Mouse (Mus musculus) forebrain, embryonic 16.5 days (tissue): ENCODE measurements at regions not wholly inside any gene's neighbourhood (a gene's known extent, or its start where the extent isn't known, plus 50 kb on each side); places are given as distances from the start of the nearest gene placed in this dataset.
A peak's percentile ranks its signal among the peaks of the same experiment; 100 is the strongest.

Experiments used
- ATAC-seq: fragments of 200-750 bp; cut with Nextera tagmentation; 2 replicates; pipeline ENCODE4 v1.8.0; 2017; ENCODE audit warnings: mild to moderate bottlenecking, moderate library complexity
- H3K27ac ChIP-seq: fragments of 300-500 bp; sonication (generic); 2 replicates; pipeline ENCODE4 v1.5.1; 2014; ENCODE audit warnings: low read length, control low read depth
- H3K27me3 ChIP-seq: fragments of 300-500 bp; sonication (generic); replicated peaks from 2 replicates; pipeline ENCODE4 v1.6.1; 2014; ENCODE audit warnings: low read length; ENCODE audit not compliant: control insufficient read depth, insufficient read depth
- H3K36me3 ChIP-seq: fragments of 300-500 bp; sonication (generic); 2 replicates; pipeline ENCODE4 v1.6.1; 2014; ENCODE audit not compliant: control insufficient read depth, insufficient read depth
- H3K4me1 ChIP-seq: fragments of 300-500 bp; sonication (generic); replicated peaks from 2 replicates; pipeline ENCODE4 v1.6.1; 2014; ENCODE audit warnings: low read length; ENCODE audit not compliant: control insufficient read depth, insufficient read depth
- H3K4me2 ChIP-seq: fragments of 300-500 bp; sonication (generic); 2 replicates; pipeline ENCODE4 v1.6.1; 2014; ENCODE audit warnings: mild to moderate bottlenecking, low read length, control low read depth
- H3K4me3 ChIP-seq: fragments of 300-500 bp; sonication (generic); replicated peaks from 2 replicates; pipeline ENCODE4 v1.5.1; 2014; ENCODE audit warnings: mild to moderate bottlenecking, low read length, control low read depth
- H3K9ac ChIP-seq: fragments of 300-500 bp; sonication (generic); replicated peaks from 2 replicates; pipeline ENCODE4 v1.6.1; 2014; ENCODE audit warnings: low read depth, low read length, control low read depth
- H3K9me3 ChIP-seq: fragments of 300-500 bp; sonication (generic); 2 replicates; pipeline ENCODE4 v1.6.1; 2016; ENCODE audit warnings: low read length; ENCODE audit not compliant: control insufficient read depth
- WGBS: fragments of 180-500 bp; shearing (Covaris S2); extraction: QIAGEN DNeasy Blood & Tissue Kit; methylation state at CpG from one replicate; pipeline ENCODE4 v1.1.7; 2014; 5-methylcytosine and 5-hydroxymethylcytosine counted together

DNA sequence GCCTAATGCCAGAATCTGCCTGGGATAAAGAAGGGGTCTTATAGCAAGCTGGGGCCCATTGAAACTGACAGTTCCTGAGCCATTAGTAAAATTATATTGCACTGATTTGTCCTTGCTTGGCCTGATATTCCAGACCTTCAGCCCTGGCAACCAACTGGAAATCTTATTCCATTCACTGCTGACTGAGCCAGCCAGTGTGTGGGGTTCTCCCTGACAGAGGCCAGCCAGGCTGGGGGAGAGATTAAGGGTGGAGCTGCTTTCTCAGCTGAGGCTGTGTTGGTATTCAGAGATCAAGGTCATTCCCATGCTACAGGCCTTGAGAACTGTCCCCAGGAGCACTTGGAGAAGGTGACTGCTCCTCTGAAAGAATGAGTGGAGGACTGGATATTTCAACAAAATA lies 226.9 kb downstream of the Ar start:
- H3K36me3 ChIP-seq = no peaks in the 10 kb centered on the region
- H3K27ac ChIP-seq = no peak overlapping the region
- H3K27me3 ChIP-seq = no peaks in the 10 kb centered on the region
- H3K4me2 ChIP-seq = no peak overlapping the region
- H3K9me3 ChIP-seq = no peaks in the 10 kb centered on the region
- no peak for ATAC-seq
- no peaks in the 10 kb centered on the region for H3K4me1 ChIP-seq
- H3K4me3 ChIP-seq = no peak overlapping the region
- no peak overlapping the region for H3K9ac ChIP-seq

- Histone ChIP-seq H3K27me3 (no peaks in the 10 kb centered on the region), H3K9me3 (no peaks in the 10 kb centered on the region), H3K27ac (no peak overlapping the region), H3K4me2 (no peak overlapping the region), H3K4me3 (no peak overlapping the region), H3K9ac (no peak overlapping the region), H3K36me3 (no peaks in the 10 kb centered on the region), H3K4me1 (no peaks in the 10 kb centered on the region)
- ATAC-seq = no peak
- 53% methylated on average over 7 of the region's 7 CpGs for WGBS
Observed at GRCm38 (mm10) chrX:98380247-98380905, 231.8 kb downstream of the Ar start.

DNA sequence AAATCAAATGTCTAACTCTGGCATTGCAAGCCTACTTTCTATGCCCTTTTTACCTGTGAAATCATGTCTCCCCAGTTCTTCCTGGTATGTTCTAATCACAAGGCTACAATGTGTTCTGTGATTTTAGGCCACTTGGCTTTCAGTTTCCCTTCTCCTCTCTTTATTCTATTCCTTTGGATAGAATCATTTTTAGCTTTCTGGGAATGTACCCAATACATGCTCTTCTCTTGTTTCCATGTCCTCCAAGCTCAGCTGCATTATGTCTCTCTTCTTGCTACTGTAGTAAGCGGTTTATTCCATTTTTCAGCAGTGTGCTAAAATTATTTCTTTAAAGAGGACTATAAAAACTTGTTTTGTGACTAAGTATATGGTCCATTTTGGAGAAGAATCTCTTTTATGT lies 235.4 kb downstream of the Ar start:
- no peaks in the 10 kb centered on the region for H3K27me3 ChIP-seq
- no peaks in the 10 kb centered on the region for H3K9me3 ChIP-seq
- H3K36me3 ChIP-seq = no peaks in the 10 kb centered on the region
- no peak overlapping the region for H3K27ac ChIP-seq
- H3K9ac ChIP-seq = no peak overlapping the region
- H3K4me1 ChIP-seq = no peaks in the 10 kb centered on the region
- 96% methylated on average over 1 of the region's 1 CpGs for WGBS
- no peak overlapping the region for H3K4me3 ChIP-seq
- H3K4me2 ChIP-seq = no peak overlapping the region
- no peak for ATAC-seq

DNA sequence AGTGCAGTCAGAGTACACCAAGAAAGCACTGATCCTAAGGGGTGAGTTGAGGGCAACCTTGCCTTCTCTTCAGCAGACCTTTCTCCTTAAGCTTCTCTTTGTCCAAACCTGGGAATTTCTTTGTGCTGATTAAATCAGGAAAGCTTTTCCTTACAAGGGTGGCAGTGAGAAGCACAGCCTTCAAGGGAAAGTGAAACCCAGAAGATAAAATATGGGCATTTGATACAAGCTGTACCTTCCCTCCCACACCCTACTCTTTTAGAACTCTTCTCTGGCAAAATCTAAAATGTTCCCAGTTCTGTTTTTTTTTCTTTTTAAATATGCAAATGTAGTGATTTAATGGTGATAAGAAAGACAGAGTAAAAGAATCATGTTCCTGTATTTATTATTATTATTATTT lies 243.8 kb downstream of the Ar start:
- Histone ChIP-seq H3K4me3 (no peak overlapping the region), H3K9ac (no peak overlapping the region), H3K9me3 (no peaks in the 10 kb centered on the region), H3K27me3 (no peaks in the 10 kb centered on the region), H3K27ac (no peak overlapping the region), H3K36me3 (no peaks in the 10 kb centered on the region), H3K4me1 (no peaks in the 10 kb centered on the region), H3K4me2 (no peak overlapping the region)
- no peak for ATAC-seq

DNA sequence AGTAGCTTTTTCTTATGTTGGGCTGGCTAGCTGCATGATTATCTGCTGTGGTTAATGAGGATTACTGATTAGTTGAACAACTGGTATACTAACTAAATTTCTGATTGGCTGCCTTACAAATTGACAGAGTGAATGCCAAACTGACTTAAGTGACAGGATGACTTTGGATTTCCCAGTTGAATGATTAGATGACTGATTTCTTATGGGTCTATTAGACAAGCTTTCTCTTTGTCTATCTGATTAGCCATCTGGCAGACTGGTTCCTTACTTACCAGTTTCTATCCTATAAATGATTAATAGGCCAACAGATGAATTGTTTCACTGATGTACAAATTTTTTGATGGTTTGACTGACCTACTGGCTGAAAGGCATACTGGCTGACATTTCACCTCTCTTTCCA lies 260.5 kb downstream of the Ar start:
- no peak overlapping the region for H3K27ac ChIP-seq
- no peak overlapping the region for H3K9ac ChIP-seq
- H3K36me3 ChIP-seq = no peaks in the 10 kb centered on the region
- no peak for ATAC-seq
- H3K4me1 ChIP-seq = no peaks in the 10 kb centered on the region
- no peak overlapping the region for H3K4me3 ChIP-seq
- H3K27me3 ChIP-seq = no peaks in the 10 kb centered on the region
- H3K4me2 ChIP-seq = no peak overlapping the region
- no peaks in the 10 kb centered on the region for H3K9me3 ChIP-seq

DNA sequence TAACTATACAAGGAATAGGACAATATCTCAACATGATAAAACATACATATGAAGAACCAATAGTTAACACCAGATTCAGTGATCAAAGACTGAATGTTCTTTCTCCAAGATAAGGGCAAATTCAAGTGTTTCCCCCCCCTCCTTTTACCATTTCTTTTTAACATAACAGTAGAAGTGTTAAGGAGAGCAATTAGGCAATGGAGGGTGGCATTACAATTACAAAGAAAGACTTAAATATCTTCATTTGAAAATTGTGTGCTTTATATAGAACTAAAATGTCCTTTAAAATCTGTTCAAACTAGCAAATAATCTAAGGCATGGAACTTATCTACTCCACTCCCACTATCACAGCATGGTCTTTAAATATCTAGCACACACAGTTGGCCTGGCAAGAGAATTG lies 270.9 kb downstream of the Ar start:
- Histone ChIP-seq H3K4me2 (no peak overlapping the region), H3K36me3 (no peaks in the 10 kb centered on the region), H3K27me3 (no peaks in the 10 kb centered on the region), H3K4me1 (no peaks in the 10 kb centered on the region), H3K4me3 (no peak overlapping the region), H3K27ac (no peak overlapping the region), H3K9ac (no peak overlapping the region), H3K9me3 (no peaks in the 10 kb centered on the region)
- no peak for ATAC-seq

GRCm38 (mm10) chrX:98452026-98452425 lies 303.5 kb downstream of the Ar start:
- H3K4me1 ChIP-seq = no peaks in the 10 kb centered on the region
- 72% methylated on average over 2 of the region's 2 CpGs for whole genome bisulfite sequencing
- peak; percentile 78 for ATAC-seq

GRCm38 (mm10) chrX:98476473-98477254 lies 328.1 kb downstream of the Ar start:
- H3K4me3 ChIP-seq = no peak overlapping the region

More at GRCm38 (mm10) chrX:98452026-98452425, 303.5 kb downstream of the Ar start:
- H3K36me3 ChIP-seq = no peaks in the 10 kb centered on the region
- no peaks in the 10 kb centered on the region for H3K9me3 ChIP-seq
- no peaks in the 10 kb centered on the region for H3K27me3 ChIP-seq
- no peak overlapping the region for H3K4me3 ChIP-seq
- H3K9ac ChIP-seq = no peak overlapping the region
- no peak overlapping the region for H3K4me2 ChIP-seq
- H3K27ac ChIP-seq = no peak overlapping the region

More at GRCm38 (mm10) chrX:98476473-98477254, 328.1 kb downstream of the Ar start:
- ATAC-seq = no peak
- no peaks in the 10 kb centered on the region for H3K9me3 ChIP-seq
- H3K27ac ChIP-seq = no peak overlapping the region
- no peak overlapping the region for H3K9ac ChIP-seq
- H3K4me1 ChIP-seq = no peaks in the 10 kb centered on the region
- no peaks in the 10 kb centered on the region for H3K36me3 ChIP-seq
- H3K4me2 ChIP-seq = no peak overlapping the region
- WGBS = 94% methylated on average over 4 of the region's 4 CpGs
- H3K27me3 ChIP-seq = no peaks in the 10 kb centered on the region
